Mouse (Mus musculus): Measurements from ENCODE around the gene Serpinb9d. TPM values are rescaled to one million over a fixed set of nuclear protein-coding genes. Genes with fewer than 3 reads are reported as not detected.

Serpinb9d gene
- polyA plus RNA-seq (2014; fragmentation: Illumina TruSeq; extraction: RNeasy Lipid Tissue Mini Kit (QIAGEN cat#74804); ENCODE audit: low read depth, low replicate concordance), result not detected

GRCm38 (mm10) chr13:33192659-33193058 is at the start of gene Serpinb9d:
Serpinb9d (plus strand) TSS chr13:33192959.

GRCm38 (mm10) chr13:33159642-33160041 is 33.1 kb upstream of the Serpinb9d start, which contains the start of gene Serpinb9c:
Serpinb9c (minus strand) TSS chr13:33159742.

GRCm38 (mm10) chr13:33249312-33249711 is 56.6 kb downstream of the Serpinb9d start, which contains the start of gene Serpinb9e:
Serpinb9e (plus strand) TSS chr13:33249612.

Other genes starting within 250 kb of the Serpinb9d start
- 10.7 TPM for gene Serpinb6b, start 227.8 kb upstream of the Serpinb9d start, polyA plus RNA-seq (2014; fragmentation: Illumina TruSeq; extraction: RNeasy Lipid Tissue Mini Kit (QIAGEN cat#74804); ENCODE audit: low read depth, low replicate concordance)
- gene Serpinb9, start 189.7 kb upstream of the Serpinb9d start, polyA plus RNA-seq (2014; fragmentation: Illumina TruSeq; extraction: RNeasy Lipid Tissue Mini Kit (QIAGEN cat#74804); ENCODE audit: low read depth, low replicate concordance), result 29.4 TPM
- gene Serpinb9b, start 165.5 kb upstream of the Serpinb9d start, polyA plus RNA-seq (2014; fragmentation: Illumina TruSeq; extraction: RNeasy Lipid Tissue Mini Kit (QIAGEN cat#74804); ENCODE audit: low read depth, low replicate concordance), result not detected
- 0.35 TPM for gene Serpinb1b, start 114.4 kb upstream of the Serpinb9d start, polyA plus RNA-seq (2014; fragmentation: Illumina TruSeq; extraction: RNeasy Lipid Tissue Mini Kit (QIAGEN cat#74804); ENCODE audit: low read depth, low replicate concordance)
- gene Serpinb9c, start 33.2 kb upstream of the Serpinb9d start, polyA plus RNA-seq (2014; fragmentation: Illumina TruSeq; extraction: RNeasy Lipid Tissue Mini Kit (QIAGEN cat#74804); ENCODE audit: low read depth, low replicate concordance), result not detected
- not detected for gene Serpinb9e, start 56.7 kb downstream of the Serpinb9d start, polyA plus RNA-seq (2014; fragmentation: Illumina TruSeq; extraction: RNeasy Lipid Tissue Mini Kit (QIAGEN cat#74804); ENCODE audit: low read depth, low replicate concordance)
- gene Serpinb9f, start 131.1 kb downstream of the Serpinb9d start, polyA plus RNA-seq (2014; fragmentation: Illumina TruSeq; extraction: RNeasy Lipid Tissue Mini Kit (QIAGEN cat#74804); ENCODE audit: low read depth, low replicate concordance), result not detected
- gene Gm11397, start 202.8 kb downstream of the Serpinb9d start, polyA plus RNA-seq (2014; fragmentation: Illumina TruSeq; extraction: RNeasy Lipid Tissue Mini Kit (QIAGEN cat#74804); ENCODE audit: low read depth, low replicate concordance), result not detected